Mouse (Mus musculus) lung, postnatal 25 days (tissue): ENCODE data around the gene Nlrc4.
A peak's percentile ranks its signal among the peaks of the same experiment; 100 is the strongest.

Source experiments
- DNase-seq: peaks from one replicate; pipeline ENCODE4 v3.0.0; 2022; ENCODE audit warnings: low spot score

Gene Nlrc4

DNA sequence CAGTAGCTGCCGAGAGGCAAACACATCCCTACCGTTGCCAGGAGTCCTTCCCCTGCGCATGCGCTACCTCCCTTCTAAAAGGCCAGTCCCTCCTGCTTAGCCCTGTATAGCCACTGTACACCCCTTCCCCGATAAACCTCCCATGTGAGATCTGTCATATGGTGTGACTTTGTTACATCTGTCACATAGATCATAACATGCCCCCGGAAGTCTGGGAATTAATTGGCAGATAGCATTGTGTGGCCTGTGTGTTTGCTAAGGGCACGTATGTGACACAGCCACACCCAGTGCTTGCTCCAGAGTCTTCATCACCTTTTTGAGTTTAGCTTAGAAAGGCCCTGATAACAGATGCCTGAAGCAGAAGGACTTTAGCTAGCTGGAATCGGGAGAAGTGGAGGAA, 28.9 kb downstream of the Nlrc4 start:
- no peak for DNase-seq

DNA sequence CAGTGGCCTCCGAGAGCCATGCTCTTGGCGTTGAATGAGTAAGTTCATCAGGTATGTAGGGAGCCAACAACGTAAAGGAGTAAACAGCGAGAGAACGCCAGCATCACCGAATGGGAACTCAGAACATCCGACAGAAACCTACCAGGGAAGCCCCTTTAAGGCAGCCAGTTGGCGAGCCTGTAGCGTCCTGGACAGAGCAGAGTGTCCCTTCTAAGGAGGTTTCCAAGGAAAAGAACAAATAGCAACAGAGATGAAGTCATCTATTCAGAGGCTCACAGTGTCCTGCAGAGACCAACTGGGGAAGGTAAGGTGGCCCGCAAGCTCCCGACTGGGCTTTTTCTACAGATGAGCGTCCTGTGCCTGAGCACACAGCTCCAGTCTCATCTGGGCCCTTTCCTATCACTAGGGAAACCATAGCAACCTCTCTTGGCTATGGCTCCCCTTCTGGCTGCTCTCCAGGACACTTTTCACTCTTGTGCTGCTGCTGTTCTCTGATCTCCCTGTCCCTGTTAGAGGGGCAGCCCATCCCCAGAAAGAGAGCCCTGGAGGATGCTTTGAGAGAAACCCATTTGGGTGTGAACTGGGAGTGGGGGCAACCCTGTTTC, 34.4 kb downstream of the Nlrc4 start:
- DNase-seq: no peak

DNA sequence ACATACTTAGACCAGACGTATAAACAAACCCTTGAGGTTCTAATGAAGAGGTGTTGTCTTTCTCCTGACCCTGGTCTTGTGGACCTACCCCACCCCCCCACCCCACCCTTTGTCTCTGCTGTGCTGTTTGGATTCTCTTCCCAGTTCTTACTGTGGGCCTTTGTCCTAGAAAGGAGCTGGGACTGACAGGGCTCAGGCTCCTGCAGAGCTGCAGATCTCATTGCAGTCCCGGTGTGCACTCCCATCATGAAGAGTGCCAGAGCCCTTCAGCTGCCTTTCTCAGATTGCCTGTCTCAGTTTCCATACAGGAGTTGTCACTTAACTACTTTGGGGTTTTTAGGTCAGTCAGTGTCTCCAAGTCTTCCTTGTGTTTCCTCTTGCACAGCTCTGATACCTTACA, 38.3 kb downstream of the Nlrc4 start:
- DNase-seq: no peak

DNA sequence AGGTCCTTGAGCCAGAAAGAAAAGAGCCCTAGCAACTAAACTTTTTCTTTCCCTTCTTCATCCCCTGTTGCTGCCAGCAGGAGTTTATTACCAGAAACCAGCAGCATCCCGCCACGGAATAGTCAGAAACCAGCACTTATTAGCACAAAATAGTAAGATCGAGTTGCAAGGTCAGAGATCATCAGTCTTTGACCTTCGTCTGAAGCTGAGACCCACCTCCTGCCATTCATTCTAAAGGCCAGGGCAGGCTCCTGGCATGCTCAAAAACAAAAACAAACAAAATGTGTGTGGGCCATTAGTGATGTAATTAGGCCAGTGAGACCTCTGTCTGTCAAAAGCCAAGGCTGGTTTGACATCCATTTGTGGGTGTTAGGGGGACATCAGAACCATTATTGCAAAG, 40.8 kb downstream of the Nlrc4 start:
- DNase-seq: no peak

DNA sequence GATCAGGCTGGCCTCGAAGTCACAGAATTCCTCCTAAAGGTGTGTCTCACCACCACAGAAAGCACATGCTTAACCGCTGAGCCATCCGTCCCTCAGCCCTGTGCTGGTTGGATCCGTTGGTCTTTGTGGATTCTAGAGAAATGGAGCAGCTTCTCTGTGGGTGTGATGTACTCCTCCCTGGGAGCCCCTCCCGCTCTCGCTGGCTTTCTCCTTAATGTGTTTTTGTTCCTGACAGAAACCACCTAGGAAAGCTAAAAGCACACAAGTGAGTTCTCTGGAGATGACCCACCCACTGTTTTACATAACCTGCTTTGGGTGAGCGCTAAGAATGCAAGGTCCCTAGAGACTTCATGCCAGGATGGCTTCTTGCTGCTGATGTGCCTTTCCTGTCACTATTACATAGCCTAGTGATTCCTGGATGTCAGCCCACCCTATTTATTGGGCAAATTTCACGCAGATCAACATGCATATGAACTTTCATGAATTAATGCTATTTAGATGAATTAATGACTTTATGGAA, 42.0 kb downstream of the Nlrc4 start:
- no peak for DNase-seq

DNA sequence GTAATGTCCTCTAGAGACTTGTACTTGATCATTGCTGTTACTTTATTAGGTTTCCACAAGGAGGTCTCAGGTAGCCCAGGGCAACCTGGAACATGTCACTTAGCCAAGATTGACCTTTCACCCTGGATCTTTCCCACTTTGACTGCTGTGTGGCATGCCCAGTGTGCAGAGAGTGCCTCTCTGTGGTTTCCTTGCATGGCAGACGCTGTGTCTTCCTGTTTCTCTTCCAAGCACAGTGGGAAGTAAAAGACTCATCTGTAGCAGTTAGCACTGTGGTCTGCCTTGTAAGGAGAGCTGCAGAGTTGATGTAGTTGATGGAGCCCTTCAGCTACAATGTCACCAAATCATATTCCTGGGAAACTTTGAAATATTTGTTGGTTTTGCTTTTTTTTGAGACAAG, 44.3 kb downstream of the Nlrc4 start:
- DNase-seq: no peak

DNA sequence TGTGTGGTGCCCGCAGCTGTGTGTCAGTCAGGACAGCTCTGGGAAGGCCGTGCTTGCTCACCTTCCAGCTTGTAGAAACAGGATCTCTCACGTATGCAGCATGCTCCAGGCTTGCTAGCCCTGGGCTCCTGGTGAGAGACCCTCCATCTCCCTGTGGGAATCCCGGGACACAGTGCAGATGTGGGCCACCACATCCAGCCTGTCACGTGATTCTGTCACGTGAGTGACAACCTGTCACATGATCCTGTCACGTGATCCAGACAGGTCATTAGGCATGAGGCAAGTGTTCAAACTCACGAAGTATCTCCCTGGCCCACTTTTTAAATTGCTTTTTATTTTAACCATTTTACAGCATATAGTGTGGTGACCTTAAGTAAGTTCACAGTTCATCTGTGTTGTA, 45.6 kb downstream of the Nlrc4 start:
- no peak for DNase-seq

DNA sequence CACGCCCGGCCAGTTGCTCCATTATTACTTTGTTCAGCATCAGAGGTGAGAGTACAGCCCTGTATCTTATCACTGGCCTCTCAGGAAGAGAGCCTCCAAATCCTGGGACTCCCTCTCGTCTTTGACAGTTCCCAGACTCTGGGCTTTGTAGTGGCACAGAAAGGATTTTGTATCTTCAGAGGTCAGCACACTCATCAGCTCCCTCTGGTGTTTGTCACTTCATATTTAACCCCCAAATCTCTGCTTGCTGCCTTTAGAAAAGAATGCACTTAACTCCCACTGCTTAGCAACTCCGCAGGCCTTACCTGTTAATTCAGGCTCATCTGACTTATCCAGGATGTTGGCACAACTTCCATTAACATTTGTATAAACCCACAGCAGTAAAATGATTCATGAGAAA, 49.2 kb downstream of the Nlrc4 start:
- DNase-seq: no peak

DNA sequence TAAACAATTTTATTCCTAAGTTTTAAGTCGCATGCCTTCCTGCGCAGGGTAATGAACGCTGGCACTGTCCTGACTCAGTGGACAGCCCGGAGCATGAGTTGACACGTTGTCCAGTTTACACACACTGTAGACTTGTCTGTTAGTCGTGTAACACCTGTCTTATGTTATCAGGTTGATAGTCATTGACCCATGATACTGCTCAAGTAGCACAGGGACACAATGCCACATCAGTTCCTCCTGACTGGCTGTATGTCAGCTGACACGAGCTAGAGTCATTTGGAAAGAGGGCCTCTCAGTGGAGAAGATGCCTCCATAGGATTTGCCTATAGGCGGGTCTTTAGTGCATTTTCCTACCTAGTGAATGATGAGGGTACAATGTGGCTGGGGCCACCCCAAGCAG, 52.5 kb downstream of the Nlrc4 start:
- no peak for DNase-seq

DNA sequence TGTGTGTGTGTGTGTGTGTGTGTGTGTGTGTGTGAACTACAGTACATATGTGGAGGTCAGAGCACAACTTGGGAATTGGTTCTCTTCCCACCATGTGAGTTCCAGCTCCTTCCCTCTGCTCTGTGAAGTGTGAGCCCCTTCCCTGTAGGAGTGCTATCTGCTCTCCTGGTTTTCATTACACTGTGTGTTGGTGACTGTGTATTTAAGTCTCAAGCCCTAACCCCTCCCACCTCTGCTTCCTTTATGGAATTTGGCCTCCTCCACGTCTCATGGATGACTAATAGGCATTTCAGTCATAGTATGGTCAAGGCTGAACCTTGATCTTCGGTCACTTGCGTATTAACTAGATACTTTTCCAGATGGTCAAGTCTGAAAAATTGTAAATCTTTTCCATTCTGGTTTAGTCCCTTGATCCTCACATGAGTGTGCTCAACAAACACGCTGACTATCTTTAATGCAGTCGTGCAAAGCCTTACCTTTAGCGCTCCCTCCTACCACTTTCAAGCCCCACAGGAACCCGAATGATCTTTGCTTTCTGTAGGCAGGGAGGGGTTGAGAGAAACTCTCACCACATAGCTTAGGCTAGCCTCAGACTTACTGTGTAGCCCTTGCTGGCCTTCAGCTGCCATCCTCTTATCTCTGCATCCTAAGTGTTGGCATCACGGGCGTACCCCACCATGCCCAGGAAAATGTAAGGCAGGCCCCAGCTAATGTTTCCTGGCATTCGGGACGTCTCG, 56.3 kb downstream of the Nlrc4 start:
- no peak for DNase-seq

DNA sequence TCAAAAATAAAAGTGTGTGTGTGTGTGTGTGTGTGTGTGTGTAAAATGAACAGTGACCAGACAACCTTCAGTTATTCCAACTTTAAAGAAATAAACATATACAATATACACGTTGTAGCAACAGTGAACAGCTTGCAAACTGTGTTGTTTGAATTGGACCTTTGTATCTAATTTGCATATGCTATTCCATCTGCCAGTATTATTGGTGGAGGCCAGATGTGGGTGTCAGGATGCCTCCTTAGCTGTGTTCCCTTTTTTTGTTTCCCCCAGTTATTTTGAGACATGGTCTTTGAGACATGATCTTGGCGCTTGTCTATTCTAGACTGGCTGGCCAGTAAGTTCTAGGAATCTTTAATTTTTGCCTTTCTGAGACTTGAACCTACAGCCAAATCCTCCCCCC, 61.8 kb downstream of the Nlrc4 start:
- DNase-seq: no peak

DNA sequence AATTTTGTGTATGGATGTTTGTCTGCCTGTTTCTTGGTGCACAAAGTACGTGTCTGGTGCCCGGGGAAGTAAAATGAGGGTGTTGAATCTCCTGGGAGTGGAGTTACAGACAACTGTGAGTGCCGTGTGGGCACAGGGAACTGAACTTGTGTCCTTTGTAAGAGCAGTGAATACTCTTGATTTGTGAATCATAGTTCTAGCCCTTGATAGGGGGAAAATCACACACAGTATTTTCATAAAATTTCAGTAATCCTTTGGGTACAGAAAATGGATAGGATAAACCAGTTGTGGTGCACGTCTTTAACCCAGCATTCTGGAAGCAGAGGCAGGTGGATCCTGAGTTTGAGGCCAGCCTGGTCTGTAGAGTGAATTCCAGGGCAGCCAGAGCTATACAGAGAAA, 62.2 kb downstream of the Nlrc4 start:
- DNase-seq: no peak

DNA sequence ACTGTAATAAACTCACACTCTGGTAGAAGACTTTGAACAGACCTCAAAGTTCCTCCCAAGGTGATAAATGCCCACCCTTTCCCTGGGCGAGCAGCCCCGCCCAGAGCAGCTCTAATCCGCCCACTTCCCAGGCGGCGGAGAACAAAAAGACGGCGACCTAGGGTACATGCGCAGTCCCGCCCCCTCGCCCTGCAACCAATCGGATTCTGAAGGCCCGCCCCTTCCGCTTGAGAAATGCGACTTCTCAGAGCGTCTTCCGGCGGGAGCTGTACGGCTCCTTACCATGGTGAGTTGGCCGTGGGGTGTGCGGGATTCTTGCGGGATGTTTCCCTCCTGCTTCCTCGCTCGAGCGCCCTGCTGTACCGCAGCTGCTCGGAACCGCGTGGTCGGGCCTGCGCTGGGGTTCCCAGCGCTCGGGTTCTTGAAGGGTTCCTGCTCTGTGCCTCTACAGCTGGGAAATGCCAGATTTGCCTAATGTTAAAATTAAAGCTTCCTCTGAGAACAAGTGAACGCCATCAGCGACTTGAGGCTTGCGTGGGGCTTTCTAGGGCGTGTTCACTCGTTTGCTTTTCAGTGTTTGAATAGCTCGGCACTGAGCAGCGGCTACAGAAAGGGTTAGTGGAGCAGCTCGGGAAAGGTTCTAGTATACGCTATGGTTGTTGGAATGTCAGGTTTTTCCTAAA, 63.4 kb downstream of the Nlrc4 start, which contains the start of gene Slc30a6:
TSS of gene Slc30a6 (plus strand) at position 226 of the 683 bp plus-strand sequence.
- DNase-seq: peak; percentile 97

DNA sequence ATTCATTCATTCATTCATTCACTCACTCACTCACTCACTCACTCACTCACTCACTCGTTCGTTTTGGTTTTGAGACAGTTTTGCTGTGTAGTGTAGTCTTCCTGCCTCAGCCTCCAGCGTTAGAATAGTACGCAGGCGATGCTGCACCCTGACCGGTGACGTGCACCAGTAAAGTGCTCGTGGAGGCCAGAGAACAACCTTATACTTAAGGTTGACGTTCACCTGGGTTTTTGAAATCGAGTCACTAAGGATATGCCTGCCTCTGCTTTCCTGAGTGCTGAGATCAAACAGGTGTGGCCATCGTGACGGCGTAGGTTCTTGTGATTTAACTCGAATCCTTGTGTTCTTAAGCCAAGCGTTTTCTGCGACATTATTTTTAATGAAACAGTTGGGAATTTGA, 64.1 kb downstream of the Nlrc4 start:
- no peak for DNase-seq

DNA sequence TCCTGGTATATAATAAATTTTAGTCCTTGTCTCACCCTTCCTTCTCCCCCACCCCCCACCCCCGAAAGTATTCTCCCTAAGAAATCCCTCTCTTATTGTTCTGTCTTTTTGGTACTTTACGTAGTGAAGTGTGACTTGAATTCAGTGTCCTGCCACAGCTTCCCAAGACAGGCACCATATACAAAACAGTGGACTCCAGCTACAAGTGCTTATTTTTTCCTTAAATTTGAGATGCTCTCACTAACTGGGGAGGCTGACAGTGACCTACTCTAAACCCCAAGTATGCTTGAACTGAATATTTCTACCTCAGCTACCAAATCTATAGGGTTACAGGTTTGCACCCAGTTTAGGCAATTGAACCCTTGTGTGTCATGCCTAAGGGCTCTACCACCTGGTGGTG, 64.6 kb downstream of the Nlrc4 start:
- no peak for DNase-seq

DNA sequence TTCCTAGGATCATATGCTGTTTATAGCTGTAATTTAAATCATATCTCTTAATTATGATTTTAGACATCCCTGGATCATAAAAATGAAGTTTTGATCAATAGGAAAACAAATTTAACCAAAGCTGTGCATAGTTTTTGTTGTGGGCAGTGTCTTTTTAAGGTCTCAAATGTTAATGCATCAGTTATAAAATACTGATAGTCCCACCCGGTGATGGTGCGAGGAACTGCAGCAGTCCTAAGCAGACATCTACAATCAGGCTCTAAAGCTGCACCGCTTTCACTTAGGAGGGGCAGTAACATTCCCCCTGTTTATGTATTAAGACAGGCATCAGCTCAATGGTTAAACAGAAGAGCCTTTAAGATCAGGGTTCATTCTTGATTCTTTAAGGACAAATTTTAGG, 69.1 kb downstream of the Nlrc4 start:
- no peak for DNase-seq

DNA sequence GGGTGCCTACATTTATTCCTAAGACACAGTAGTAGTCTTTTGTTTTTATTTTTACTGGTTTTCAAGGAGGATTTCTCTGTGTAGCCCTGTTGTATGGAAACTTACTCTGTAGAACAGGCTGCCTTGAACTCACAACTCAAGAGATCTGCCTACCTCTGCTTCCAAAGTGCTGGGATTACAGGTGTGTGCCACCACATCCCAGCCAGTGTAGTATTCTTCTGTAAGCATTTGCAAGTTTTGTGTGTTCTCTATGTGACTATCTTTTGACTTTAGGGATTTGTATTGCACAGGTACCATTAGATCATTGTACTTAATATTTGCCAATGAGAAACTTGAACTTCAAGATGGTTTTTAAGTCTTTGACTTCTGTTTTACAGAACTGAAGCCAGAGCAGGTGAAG, 72.3 kb downstream of the Nlrc4 start:
- DNase-seq: no peak

DNA sequence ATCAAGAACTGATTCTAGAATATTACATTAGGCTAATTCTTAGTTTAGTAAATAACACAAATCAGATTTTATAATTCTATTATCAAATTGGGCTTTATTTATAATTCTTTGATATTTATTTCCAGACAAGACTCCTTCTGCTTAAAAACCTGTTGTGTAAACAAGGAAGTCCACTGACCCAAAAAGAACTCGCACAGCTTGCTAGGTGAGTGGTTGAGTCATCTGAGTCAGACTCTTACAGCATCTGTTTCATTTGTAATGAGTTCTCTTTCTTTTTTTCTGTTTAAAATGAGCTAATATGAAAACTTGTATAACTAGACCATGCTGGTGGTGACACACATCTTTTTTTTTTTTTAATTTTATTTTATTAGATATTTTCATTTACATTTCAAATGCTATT, 82.0 kb downstream of the Nlrc4 start:
- no peak for DNase-seq
